Mouse (Mus musculus) brain, embryonic 14.5 days (tissue): ENCODE results near the gene Luc7l3.

Experiments used
- CTCF ChIP-seq: fragments of 200-500 bp; IDR thresholded peaks from 2 replicates; pipeline ENCODE4 v1.5.1; 2012; ENCODE audit warnings: inconsistent platforms, mild to moderate bottlenecking, moderate library complexity, borderline replicate concordance; ENCODE audit not compliant: insufficient read depth, insufficient read length; ENCODE audit errors: extremely low read depth
- POLR2A ChIP-seq: fragments of 200-500 bp; IDR thresholded peaks from 2 replicates; pipeline ENCODE4 v1.6.1; 2012; ENCODE audit warnings: mild to moderate bottlenecking, inconsistent platforms, borderline replicate concordance; ENCODE audit not compliant: poor library complexity, insufficient read depth, insufficient read length, severe bottlenecking; ENCODE audit errors: extremely low read depth

DNA sequence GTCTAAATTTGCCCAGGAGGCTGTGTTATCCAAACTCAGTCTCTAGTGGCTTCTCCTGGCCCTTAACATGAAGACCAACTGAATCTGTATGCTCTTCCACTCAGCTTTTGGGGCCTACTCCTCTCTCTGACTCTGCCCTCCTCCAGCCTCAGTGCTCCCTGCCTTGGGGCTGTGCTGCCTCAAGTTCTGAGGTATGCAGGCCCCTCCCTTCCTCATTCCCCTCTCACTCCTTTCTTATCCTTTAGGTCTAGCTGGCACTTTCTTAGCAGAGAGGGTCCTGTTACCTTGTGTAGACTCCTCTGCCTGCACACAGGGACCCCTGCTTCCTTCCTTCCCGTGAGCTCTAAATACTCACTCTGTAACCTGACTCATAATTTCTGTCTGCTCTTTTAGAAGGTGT, 22.7 kb upstream of the Luc7l3 start:
- TF ChIP-seq CTCF: no peak
- no peak for TF ChIP-seq POLR2A
